Mouse (Mus musculus) lung, postnatal 0 days (tissue): ENCODE results near the gene Zfp617.
"Not testable (repeated sequence)": the region's sequence is repeated elsewhere in the genome, so short reads cannot be mapped to it uniquely, and the experiment has no call there.

Experiments used
- CTCF ChIP-seq: IDR thresholded peaks from 2 replicates; pipeline ENCODE4 v1.5.1; 2016; ENCODE audit warnings: antibody characterized with exemption, mild to moderate bottlenecking
- EP300 ChIP-seq: IDR thresholded peaks from 2 replicates; pipeline ENCODE4 v1.6.1; 2016; ENCODE audit warnings: antibody characterized with exemption, mild to moderate bottlenecking, control low read depth

- TF ChIP-seq CTCF, EP300: not testable (repeated sequence)
Measured at GRCm38 (mm10) chr8:71903084-71903483, 5.4 kb upstream of the Zfp617 start.
